Mouse (Mus musculus) forebrain, postnatal 0 days (tissue): ENCODE data around the gene Hmg20a. TPM values are rescaled to one million over a fixed set of nuclear protein-coding genes. Genes with fewer than 3 reads are reported as not detected.
A peak's percentile ranks its signal among the peaks of the same experiment; 100 is the strongest.

ENCODE experiments used
- ATAC-seq: fragments of 200-750 bp; cut with Nextera tagmentation; 2 replicates; pipeline ENCODE4 v1.8.0; 2017; ENCODE audit warnings: mild to moderate bottlenecking, moderate library complexity
- DNase-seq: peaks from one replicate; pipeline ENCODE4 v3.0.0-alpha.2; 2015
- H3K27ac ChIP-seq: fragments of 300-500 bp; sonication (generic); 2 replicates; pipeline ENCODE4 v1.5.1; 2014; ENCODE audit warnings: low read depth, mild to moderate bottlenecking, antibody characterized with exemption, low read length, moderate library complexity, mixed read lengths
- H3K27me3 ChIP-seq: fragments of 300-500 bp; sonication (generic); 2 replicates; pipeline ENCODE4 v1.6.1; 2014; ENCODE audit warnings: mild to moderate bottlenecking, low read length, mixed read lengths; ENCODE audit not compliant: insufficient read depth
- H3K36me3 ChIP-seq: fragments of 300-500 bp; sonication (generic); 2 replicates; pipeline ENCODE4 v1.6.1; 2014; ENCODE audit warnings: mild to moderate bottlenecking, moderate library complexity; ENCODE audit not compliant: insufficient read depth
- H3K4me1 ChIP-seq: fragments of 300-500 bp; sonication (generic); 2 replicates; pipeline ENCODE4 v1.6.1; 2014; ENCODE audit warnings: antibody characterized with exemption; ENCODE audit not compliant: insufficient read depth
- H3K4me2 ChIP-seq: fragments of 300-500 bp; sonication (generic); 2 replicates; pipeline ENCODE4 v1.6.1; 2014; ENCODE audit warnings: low read depth, mild to moderate bottlenecking, moderate library complexity
- H3K4me3 ChIP-seq: fragments of 300-500 bp; sonication (generic); 2 replicates; pipeline ENCODE4 v1.5.1; 2014; ENCODE audit warnings: low read depth, low read length, mixed read lengths
- H3K9ac ChIP-seq: fragments of 300-500 bp; sonication (generic); 2 replicates; pipeline ENCODE4 v1.6.1; 2014; ENCODE audit warnings: mild to moderate bottlenecking
- H3K9me3 ChIP-seq: fragments of 300-500 bp; sonication (generic); 2 replicates; pipeline ENCODE4 v1.6.1; 2016; ENCODE audit warnings: low read length
- CTCF ChIP-seq: sonication (generic); IDR thresholded peaks from 2 replicates; pipeline ENCODE4 v1.5.1; 2016; ENCODE audit warnings: antibody characterized with exemption, control low read depth, low read depth
- WGBS: fragments of 180-500 bp; shearing (Covaris S2); extraction: QIAGEN DNeasy Blood & Tissue Kit; methylation state at CpG from one replicate; pipeline ENCODE4 v1.1.7; 2014; 5-methylcytosine and 5-hydroxymethylcytosine counted together
- polyA plus RNA-seq: library from polyadenylated mRNA; unstranded; fragments of >200 nt; fragmentation: Nextera tagmentation; extraction: Ambion mirVana; gene quantifications from 2 replicates; pipeline ENCODE4 v1.2.1, GENCODE M21; 2015
- total RNA-seq: library from RNA; depleted of rRNA; stranded (reverse); fragments of >200 nt; gene quantifications from 2 replicates; pipeline ENCODE4 v1.2.3, GENCODE M21; 2014

Gene Hmg20a
- total and polyA plus RNA-seq, 2 experiments from 2014 or later: 64.7 to 74.1 TPM

DNA sequence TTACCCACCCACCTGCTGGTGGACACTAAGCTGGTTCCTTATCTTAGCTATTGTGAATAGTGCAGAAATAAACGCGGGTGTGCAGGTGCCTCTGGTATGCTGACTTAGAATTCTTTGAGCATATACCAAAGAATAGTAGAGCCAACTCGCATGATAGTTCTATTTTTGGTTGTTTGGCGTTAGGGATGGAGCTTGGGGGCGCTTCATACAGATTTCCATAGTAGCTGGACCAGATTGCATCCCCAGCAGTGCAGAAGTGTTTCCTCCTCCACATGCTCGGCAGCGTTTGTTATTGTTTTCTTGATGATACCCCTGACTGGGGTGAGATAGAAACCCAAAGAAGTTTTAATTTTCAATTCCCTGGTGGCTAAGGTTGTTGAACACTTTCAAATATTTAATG lies 21.3 kb downstream of the Hmg20a start:
- H3K9me3 ChIP-seq: no peaks in the 10 kb centered on the region
- H3K4me2 ChIP-seq: no peak overlapping the region
- no peak overlapping the region for H3K4me3 ChIP-seq
- DNase-seq (no peak), ATAC-seq (no peak)
- no peaks in the 10 kb centered on the region for H3K27me3 ChIP-seq
- no peak overlapping the region for H3K9ac ChIP-seq
- H3K4me1 ChIP-seq: no peaks in the 10 kb centered on the region
- no peaks in the 10 kb centered on the region for H3K36me3 ChIP-seq
- 67% methylated on average over 7 of the region's 7 CpGs for WGBS
- TF ChIP-seq CTCF: no peak
- no peak overlapping the region for H3K27ac ChIP-seq

- DNase-seq: peak; percentile 76
- Histone ChIP-seq H3K4me3 (no peak overlapping the region), H3K27ac (peak overlapping the region; percentile 23; the same call in 1 of the 2 replicates), H3K27me3 (no peaks in the 10 kb centered on the region), H3K36me3 (no peaks in the 10 kb centered on the region), H3K4me1 (no peaks in the 10 kb centered on the region), H3K9me3 (no peaks in the 10 kb centered on the region), H3K4me2 (no peak overlapping the region), H3K9ac (no peak overlapping the region)
- TF ChIP-seq CTCF: no peak
- peak; percentile 79 for ATAC-seq
- WGBS: 57% methylated on average over 6 of the region's 6 CpGs
Measured at GRCm38 (mm10) chr9:56451570-56451969, 33.2 kb downstream of the Hmg20a start.

GRCm38 (mm10) chr9:56453038-56453815 lies 34.8 kb downstream of the Hmg20a start:
- TF ChIP-seq CTCF: no peak
- Histone ChIP-seq H3K4me3 (no peak overlapping the region), H3K27me3 (no peaks in the 10 kb centered on the region), H3K4me1 (no peaks in the 10 kb centered on the region), H3K27ac (no peak overlapping the region), H3K4me2 (no peak overlapping the region), H3K36me3 (no peaks in the 10 kb centered on the region), H3K9ac (no peak overlapping the region), H3K9me3 (no peaks in the 10 kb centered on the region)
- ATAC-seq (no peak), DNase-seq (no peak)
- WGBS: 94% methylated on average over 2 of the region's 2 CpGs

DNA sequence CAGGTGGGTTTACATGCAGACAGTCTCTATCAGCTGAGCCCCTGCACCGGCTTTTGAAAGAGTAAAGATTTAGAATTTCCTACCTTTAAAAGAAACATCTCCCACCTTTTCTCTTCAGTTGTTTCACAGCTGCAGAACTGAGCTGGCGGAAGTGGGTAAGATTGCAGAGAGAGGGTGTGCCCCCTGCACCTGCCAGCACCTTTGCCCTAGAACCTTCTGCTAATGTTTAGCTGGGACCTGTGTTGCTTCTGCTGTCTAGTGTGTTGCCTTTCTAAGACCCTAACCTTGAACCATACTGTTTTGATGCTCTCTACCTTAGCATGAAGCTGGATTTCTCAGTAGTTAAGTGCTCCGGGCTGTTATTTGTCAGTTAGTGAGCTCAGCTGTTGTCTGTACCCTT lies 38.0 kb downstream of the Hmg20a start:
- Histone ChIP-seq H3K9me3 (no peaks in the 10 kb centered on the region), H3K27ac (no peak overlapping the region), H3K4me1 (no peaks in the 10 kb centered on the region), H3K4me3 (no peak overlapping the region), H3K36me3 (no peaks in the 10 kb centered on the region), H3K4me2 (no peak overlapping the region), H3K27me3 (no peaks in the 10 kb centered on the region), H3K9ac (no peak overlapping the region)
- no peak for DNase-seq
- WGBS: over 99% methylated on average over 3 of the region's 3 CpGs
- TF ChIP-seq CTCF: no peak
- ATAC-seq: no peak

DNA sequence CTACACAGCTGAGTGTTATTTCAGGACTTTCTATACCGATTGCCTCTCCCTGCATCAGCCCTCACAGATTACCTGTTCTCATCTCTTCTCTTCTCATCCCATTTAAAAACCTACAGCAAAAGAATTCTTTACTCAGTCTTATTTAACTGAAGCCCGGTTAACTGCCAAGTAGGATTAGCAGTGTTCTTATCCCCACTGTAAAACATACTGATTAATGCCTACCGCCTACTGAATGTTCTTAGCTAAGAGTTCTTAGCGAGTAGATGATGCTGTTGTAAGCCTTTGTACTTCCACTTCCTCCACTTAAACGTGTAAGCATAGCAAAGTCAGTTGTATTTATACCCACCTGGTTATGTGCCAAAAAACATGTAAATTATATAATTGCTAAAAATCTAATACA lies 42.6 kb downstream of the Hmg20a start:
- TF ChIP-seq CTCF: no peak
- Histone ChIP-seq H3K9me3 (no peaks in the 10 kb centered on the region), H3K36me3 (no peaks in the 10 kb centered on the region), H3K4me1 (no peaks in the 10 kb centered on the region), H3K4me2 (no peak overlapping the region), H3K9ac (no peak overlapping the region), H3K4me3 (no peak overlapping the region), H3K27ac (no peak overlapping the region), H3K27me3 (no peaks in the 10 kb centered on the region)
- WGBS: 70% methylated on average over 5 of the region's 5 CpGs
- no peak for ATAC-seq
- no peak for DNase-seq

DNA sequence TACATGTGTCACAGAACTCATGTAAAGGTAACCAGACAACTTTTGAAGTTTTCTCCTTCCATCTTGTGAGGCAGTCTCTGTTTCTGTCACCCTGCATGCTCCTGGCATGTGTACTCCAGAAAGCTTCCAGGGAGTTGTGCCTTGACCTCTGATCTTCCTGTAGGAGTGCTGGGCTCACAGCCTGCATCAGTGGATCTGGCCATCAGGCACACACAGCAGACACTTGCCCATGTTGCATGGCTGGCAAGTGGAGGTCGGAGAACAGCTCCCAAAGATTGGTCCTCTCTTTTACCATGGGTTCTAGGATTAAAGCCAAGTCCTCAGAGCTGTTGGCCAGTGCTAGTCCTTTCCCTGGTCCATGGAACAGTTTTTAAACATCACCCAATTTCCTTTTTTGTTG lies 44.2 kb downstream of the Hmg20a start:
- ATAC-seq: no peak
- DNase-seq: no peak
- Histone ChIP-seq H3K27ac (no peak overlapping the region), H3K9me3 (no peaks in the 10 kb centered on the region), H3K4me1 (no peaks in the 10 kb centered on the region), H3K4me2 (no peak overlapping the region), H3K36me3 (no peaks in the 10 kb centered on the region; the same call in 1 of the 2 replicates), H3K4me3 (no peak overlapping the region), H3K9ac (no peak overlapping the region), H3K27me3 (no peaks in the 10 kb centered on the region)
- WGBS: 94% methylated on average over 1 of the region's 1 CpGs
- TF ChIP-seq CTCF: no peak

GRCm38 (mm10) chr9:56463046-56463445 lies 44.6 kb downstream of the Hmg20a start:
- WGBS: 97% methylated on average over 2 of the region's 2 CpGs
- no peak overlapping the region for H3K27ac ChIP-seq
- no peaks in the 10 kb centered on the region for H3K9me3 ChIP-seq
- DNase-seq: no peak
- H3K4me1 ChIP-seq: no peaks in the 10 kb centered on the region
- no peaks in the 10 kb centered on the region for H3K27me3 ChIP-seq
- H3K4me2 ChIP-seq: no peak overlapping the region
- no peak for ATAC-seq
- H3K36me3 ChIP-seq: no peaks in the 10 kb centered on the region; the same call in 1 of the 2 replicates
- no peak overlapping the region for H3K4me3 ChIP-seq
- TF ChIP-seq CTCF: no peak
- H3K9ac ChIP-seq: no peak overlapping the region
